Mouse (Mus musculus) adrenal gland, adult (tissue): ENCODE measurements around the gene Hdac5.

Source experiments
- DNase-seq, 2 experiments: peaks; one replicate each; pipeline ENCODE4 v3.0.0; 2022 to 2023; ENCODE audit warnings: low spot score in 1 of 2; ENCODE audit not compliant: inconsistent age in 2 of 2

The Hdac5 gene

DNA sequence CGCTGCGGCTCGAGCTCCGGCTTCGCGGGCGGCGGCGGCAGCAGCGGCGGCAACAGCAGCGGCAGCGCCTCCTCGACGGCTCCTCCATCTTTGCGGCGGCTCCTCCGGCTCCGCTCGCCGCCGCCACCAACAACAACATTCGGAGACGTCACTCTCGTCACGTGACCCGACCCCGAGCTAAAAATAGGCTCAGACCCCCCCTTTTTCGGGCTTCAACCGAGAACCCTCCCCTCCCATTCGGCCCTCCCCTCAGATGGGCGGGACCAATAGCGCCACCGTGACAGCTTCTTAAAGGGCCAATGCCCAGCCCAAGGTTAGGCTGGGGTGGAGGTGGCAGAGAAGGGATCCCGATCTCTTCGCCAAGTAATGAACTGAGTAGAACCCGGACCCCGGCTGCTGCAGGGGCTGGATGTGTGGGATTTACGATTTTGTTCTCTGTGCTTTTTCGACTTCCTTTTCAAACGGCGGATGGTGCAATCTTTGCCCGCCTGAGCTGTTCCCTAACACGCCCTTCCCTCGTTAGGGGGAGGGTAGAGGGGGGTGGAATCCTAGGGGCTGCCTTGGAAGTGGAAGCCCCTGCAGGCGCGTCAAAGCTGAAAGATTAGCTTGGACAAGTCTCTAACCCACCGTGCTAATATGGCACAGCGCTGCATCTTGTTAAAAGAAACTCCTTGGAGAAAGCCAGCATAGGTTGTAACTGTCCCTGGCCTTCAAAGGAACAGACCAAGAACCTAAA, at the start of gene Hdac5:
Gene Hdac5 (minus strand): TSS at position 161 of the 736 bp plus-strand sequence.
- peak; percentile 98 to 99 for DNase-seq

DNA sequence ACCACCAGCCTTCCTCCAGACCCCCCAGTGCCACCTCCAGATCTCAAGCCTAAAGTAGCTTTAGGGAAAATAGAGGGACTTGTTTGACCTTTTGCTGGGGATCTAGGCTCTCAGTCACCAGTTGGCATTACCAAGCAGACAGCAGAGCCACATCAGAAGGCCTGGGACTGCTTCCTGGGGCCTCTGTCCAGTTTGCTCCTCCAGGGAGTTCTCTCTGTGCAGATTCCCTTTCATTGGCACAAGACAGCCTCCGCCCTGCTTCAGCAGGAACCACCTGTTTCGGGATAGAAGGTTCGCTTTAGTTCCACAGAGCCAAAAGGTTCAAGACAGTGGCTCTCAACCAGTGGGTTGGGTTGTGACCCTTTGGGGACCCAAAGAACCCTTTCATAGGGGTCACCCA, 49.6 kb upstream of the Hdac5 start:
- no peak for DNase-seq

DNA sequence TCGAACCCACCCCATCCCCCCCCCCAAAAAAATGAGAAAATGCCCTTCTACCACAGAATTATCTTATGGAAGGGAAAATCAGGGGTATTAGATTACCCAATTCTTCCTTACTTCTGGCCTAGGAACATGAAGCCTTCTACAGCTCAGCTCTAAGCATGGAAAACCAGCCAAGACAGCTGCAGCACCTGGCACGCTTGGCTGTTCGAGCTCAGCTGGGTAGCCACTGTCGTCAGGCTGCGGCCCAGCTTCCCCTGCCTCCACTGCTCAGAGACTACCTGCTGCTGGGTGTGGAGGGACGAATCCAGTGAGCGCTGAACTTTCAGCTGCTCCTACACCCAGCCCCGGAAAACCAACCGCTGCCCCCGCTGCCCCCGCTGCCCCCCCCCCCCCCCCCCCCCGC, 47.8 kb upstream of the Hdac5 start:
- no peak for DNase-seq

DNA sequence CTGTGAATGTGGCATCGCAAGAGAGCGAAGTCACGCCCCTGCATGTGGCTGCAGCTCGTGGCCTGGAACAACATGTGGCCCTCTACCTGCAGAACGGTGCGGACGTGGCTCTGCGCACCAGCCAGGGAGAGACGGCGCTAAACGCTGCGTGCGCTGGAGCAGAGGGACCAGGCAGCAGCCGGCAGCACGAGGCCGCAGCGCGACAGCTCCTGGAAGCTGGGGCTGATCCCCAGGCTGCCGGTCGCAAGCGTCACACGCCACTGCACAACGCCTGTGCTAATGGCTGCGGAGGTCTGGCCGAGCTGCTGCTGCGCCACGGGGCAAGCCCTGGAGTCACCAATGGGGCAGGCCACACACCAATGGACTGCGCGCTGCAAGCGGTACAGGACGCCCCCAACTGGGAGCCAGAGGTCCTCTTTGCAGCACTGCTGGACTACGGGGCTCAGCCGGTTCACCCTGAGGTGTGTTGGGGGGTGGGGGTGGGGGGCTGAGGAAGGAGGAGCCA, 46.5 kb upstream of the Hdac5 start:
- DNase-seq: peak; percentile 61 to 79

DNA sequence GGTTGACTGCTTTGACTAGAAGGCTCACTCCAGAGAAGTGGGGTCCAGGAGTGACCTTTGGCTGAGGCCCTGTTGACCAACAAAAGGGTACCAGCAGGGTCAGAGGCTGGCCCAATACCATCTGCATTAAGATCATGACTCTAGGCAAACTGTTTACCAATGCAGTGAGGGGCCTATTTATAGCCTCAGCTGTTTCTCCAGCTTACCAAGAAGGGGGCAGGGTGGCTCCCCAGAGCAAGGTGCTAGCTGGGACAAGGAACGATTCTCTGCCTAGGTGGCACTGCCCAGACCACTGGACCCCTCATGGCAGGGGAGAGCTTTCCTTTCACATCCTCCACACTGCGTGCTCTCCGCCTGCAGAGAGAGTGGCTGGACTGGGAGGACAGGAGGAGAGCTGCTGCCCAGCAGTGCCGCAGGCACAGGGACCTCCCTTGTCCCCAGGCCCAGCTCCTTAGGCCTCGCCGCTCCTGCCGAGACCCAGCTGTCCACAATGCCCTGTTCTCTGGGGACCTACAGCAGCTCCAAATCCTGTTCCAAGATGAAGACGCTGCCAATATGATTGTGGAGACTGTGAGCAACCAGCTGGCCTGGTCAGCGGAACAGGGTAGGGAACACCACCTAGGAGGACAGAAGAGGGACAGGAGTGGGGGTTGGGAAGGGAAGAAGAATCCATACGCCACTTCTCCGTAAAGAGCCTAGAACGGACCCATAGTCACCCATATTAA, 38.7 kb upstream of the Hdac5 start, which contains the start of gene Asb16:
Gene Asb16 (plus strand): TSS at position 224 of the 725 bp plus-strand sequence.
- DNase-seq: no peak

DNA sequence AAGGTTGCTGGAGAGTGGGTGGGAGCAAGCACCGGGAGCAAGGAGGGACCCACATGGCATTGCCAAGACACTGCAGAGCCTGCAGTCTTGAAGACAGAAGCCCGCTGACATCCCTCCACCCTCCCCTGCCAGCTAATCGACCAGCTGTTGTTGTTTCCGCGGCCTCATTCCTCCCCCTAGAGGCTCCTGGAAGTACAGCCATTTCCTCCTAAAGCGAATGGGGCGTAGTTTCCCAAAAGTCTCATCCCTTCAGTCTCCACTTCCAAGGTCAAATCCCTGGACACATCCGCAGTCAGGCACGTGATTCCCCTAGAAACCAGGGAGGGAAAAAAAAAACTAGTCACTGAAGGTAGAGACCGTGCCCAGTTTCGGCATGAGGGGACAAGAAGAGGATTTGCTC, 37.5 kb upstream of the Hdac5 start:
- peak; percentile 81 to 91 for DNase-seq

DNA sequence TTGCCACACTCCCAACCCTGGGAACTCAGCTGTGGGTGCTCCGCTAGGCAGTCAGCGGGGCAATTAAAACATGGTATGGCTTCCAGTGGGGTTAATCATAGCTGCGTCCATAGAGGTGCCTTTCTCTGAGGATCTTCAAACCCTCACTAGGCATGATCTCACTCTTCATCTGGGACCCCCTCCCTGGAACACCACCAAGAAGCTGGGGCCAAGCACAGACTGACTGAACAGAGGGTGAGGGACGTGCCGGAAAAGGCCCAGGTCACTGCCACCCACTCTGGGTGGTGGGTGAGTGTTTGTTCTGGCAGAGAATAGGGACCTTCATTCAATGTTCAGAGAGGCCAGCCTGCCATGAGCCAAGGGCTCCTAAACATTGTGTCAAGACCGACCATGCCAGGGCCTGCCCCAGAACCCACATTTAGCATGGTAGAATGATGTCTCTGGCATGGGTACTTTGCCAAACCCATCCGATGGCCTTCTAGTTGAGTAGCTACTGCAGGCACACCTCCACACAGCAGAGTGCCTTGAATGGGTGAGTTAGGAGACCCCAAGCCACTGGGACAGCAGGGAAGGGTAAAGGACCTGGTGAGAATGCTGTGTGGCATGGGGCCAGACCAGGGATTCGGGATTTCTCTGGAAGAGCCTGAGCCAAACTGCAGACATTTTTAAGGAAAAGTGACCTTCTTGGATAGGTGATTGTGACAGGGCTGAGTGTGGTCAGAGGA, 36.8 kb upstream of the Hdac5 start:
- no peak for DNase-seq

DNA sequence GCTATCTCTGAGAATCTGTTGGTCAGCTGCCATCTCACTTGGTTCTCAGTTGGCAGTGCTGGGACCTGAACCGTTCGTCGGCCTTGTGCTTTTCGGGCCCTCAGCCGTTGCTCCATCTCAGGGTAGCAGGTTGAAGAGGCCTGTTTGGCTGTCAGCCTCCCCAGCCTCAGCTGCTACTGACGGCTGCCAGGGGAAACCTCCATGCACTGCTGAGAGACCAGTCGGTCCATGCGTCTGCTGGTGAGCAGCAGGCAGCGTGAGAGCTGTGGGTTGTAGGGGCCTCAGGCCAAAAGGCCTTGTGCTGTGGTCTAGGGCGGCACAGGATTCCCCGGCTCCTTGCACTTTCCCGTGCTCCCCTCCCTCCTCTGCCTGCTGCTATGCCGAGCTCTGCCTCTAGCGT, 35.9 kb upstream of the Hdac5 start:
- no peak for DNase-seq

DNA sequence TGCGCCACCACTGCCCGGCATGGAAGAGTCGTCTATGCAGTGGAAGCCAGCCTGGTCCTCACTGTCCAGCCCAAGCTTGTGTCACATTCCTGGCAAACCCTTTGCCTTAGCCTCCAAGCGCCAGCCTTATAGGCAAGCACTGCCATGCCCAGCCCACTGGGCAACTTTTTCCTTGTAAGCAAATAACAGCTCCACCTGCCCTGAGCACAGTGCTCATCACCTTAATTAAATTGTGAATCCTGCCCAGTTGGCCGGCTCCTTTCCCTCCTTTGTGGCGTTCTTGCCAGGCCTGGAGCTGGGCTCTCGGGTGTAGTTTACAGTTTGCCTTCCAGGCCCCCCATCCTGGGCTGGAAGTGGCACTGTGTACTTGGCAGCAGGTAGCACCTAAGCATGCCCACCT, 33.2 kb upstream of the Hdac5 start:
- DNase-seq: no peak

DNA sequence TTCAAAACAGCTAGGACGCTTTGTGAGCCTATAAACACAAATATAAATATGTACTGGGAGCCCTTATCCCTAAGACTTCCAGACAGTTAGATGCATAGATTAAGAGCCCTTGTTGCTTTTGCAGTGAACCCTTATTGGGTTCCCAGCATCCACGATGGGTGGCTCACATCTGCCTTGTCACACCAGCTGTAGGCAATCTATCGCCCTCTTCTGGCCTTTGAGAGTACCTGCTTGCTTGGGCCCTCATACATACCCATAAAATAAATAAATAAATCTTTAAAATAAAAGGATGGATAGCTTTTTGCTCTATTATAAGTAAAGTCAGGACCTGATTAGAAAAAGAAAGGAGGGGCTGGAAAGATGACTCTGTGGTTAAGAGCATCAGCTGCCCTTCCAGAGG, 28.6 kb upstream of the Hdac5 start:
- DNase-seq: no peak

DNA sequence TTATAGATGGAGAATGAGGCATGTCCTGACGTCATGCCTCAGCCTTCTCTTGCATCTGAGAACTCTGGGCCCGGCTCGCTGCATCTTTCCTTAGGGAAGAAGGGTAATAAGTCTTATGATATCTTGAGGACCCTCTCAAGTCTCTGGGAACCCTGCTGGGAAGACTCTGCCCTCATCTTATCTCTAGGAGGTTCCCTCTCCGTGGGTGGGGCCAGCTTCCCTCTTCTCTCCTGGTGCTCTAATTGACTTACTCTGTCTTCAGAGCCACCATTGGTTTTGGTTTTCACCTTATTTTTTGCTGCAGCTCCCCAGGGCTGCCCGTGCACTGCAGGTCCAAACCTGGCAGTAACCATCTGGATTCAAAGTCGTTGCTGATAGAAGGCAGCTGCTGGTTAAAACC, 28.1 kb upstream of the Hdac5 start:
- DNase-seq: no peak

DNA sequence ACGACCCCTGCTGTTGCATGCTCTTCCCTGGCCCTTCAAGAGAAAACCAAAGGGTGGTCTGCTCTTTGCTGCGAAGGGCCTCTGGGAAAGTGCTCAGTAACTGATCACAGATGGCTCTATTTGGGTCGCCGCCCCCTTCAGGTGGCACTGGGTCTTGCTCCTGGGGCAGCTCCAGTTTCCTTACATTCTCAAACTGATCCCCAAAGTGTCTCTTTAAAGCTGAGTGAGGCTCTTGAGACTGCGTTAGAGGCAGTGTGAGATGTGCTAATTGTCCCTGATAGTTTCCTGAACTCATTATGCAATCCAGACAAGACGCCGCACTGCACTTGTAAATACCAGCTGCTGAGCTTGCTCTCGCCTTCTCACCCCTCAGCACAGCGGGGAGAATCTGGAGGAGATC, 27.5 kb upstream of the Hdac5 start:
- DNase-seq: no peak

DNA sequence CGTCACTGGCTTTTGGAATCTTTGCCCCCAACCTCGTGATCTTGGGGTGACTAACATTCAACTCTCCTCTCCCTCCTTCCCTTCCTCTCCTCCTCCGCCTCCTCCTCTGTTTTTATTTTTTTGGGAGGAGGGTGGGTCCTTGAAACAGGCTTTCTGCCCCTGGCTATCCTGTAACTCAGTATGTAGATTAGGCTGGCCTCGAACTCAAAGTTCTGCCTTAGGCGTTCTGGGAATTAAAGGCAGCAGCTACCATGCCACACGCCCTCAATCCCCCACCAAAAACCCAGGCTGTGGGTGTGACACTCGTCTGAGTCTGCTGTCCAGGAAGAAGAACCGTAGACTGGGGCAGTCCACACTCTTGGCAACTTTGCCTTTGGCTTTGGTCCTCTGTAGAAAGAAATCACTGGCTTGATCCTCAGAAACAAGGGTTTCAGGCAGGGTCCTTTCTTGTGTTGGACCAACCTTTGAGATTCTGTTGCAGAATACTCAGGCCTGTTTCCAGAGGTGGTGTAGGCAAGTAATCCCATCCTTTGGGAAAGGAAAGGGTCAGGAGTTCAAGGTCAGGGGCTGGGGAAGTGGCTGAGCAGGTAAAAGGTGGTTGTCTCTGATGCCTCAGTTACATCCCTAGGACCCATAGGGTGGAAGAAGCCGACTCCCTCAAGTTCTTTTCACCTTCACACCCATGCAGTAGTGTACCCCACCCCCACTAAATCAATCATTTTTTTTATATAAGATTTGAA, 19.6 kb upstream of the Hdac5 start:
- peak in 1 of 2 experiments; percentile 35 for DNase-seq

DNA sequence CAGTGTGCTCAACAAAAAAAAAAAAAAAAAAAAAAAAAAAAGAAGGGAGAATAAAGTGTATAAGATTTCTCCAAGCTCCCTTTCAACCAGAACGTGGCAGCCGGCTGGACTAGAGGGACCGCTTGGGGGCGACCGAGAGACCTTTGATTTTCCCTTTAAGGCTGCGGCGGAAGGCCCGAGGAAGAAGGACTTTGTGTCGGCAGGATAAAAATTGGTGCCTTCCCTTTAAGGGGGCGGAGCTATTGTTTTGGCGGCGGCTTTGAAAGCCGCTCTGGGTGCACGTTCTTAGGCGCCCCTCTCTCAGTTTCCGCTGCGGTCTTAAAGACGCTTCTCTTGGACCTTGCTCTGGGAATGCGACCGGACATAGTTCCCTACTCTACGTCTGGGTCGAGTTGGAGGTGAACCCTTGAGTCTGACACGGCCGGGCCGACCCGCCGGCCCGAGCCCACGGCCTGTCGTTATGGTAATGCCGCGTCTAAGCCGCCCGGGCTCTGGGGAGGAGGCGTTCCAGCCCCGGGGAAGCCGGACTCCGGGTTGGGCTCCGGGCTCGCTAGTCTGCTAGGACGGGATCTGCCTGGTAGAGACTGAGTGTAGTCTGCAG, 18.8 kb upstream of the Hdac5 start, which contains the start of gene BC030867:
Gene BC030867 (plus strand): TSS at position 253 of the 601 bp plus-strand sequence.
- peak; percentile 90 to 97 for DNase-seq

DNA sequence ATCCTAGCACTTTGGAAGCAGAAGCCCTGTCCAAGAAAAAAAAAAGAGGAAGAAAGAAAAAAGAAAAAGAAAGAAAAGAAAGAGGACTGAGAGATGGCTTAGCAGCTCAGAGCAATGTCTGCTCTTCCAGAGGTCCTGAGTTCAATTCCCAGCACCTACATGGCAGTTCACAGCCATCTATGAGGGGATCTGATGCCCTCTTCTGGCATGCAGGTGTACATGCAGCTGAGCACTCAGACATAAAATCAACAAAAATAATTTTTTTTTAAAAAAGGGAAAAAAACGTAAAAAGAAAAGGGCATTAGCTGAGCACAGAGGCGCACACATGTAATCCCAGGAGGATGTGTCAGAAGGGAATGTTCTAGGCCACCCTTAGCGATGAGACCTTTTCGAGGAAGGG, 16.9 kb upstream of the Hdac5 start:
- no peak for DNase-seq

DNA sequence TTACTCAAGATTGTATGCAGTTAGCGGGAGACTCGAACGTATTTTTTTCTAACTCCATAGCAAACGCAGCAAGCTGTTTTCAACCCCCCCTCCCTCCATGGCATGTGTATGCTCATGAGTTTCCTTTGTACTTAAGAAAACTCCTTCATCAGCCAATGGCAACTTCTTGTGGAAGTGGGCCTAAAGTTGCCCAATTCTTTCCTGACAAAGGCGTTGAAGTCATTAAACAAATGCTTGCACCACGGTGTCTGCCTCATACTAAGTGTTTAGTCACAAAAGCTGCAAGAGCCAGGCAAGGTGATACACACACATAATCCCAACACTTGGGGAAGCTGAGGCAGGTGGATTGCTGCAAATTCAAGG, 16.3 kb upstream of the Hdac5 start:
- DNase-seq: no peak

DNA sequence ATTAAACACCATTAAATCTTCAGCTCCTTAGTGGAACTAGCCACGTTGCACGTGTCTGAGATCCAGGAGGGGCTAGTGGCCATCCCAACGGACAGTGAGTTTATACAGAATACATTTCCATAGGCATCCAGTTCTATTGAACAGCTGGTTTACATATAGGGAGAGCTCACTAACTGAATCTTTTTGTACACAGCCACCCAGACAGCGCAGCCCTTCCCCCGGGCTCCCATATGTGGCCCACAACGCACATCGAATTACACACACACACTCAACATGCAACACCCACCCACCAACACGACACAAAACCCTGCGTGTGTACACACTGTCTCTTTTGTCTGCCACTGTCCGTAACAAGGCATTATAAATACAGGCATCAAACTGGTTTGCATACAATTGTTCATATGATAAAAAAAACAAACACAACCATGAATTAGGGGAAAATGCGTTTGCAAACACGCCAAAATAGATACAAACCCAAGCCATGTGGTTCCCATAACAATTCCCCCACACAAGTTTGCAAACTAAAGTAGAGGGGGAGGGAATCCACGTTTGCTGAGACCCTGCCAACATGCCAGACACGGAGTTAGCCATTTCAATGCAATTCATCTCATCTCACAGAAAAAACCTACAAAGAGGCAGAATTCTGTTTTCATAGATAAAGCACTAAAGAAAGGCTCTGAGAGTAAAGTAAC, 15.8 kb upstream of the Hdac5 start:
- DNase-seq: no peak

DNA sequence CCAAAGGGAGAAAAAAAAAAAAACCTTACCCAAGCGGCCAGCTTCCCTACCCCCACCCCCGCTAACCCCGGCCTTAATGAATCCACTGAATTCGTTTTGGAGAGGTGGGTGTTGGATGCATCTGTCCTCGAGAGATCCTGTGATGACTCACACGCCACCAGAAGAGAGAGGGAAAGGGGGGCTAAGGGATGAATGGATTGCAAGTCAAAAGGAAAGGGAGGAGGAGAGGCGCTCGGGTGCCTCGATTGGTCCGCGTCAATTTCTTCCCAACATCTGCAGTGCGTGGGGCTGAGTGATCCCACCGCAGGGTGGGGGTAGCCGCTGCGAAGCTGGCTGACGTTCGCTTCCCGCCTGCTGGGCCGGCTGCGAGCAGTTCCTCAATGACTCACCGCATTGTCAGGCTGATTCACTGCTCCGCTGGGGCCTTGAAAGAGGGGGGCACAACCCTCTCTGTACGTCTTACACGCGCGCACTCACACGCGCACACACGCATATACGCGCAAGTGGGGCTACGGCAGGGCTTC, 15.0 kb upstream of the Hdac5 start:
- DNase-seq: peak; percentile 91 to 96

DNA sequence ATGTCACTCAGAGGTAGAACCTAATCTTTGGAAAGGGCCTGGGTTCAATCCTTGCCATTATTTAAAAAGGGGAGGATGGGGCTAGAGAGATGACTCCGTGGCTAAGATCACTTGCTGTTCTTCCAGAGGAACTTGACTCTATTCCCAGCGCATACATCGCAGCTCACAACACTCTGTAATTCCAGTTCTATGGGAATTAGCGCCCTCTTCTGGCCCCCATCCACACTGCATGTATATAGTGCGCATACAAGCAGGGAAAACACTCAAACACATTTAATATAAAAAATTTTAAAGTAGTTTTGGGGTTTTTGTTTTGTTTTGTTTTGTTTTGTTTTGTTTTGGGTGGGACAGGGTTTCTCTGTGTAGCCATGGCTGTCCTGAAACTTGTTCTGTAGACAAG, 11.9 kb upstream of the Hdac5 start:
- no peak for DNase-seq

DNA sequence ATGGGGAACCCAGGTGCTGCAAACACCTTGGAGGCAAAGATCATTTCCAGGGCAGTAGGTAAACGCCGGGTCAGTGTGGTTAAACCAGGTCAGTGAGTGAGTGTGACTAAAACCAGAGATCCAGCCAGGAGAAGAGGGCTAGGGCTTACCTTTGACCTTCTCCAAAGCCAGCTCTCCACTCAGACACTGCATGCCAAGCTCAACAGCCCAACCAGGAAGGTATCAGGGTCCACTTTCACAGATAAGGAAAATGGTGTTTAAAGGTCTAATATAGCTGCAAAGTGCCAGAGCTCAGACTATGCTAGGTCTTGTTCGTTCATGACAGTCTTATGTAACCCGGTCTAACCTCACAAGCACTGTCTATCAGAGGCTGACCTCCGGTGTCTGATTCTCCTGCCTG, 11.3 kb upstream of the Hdac5 start:
- no peak for DNase-seq
